Mouse (Mus musculus): ENCODE measurements around the gene Htr1b. TPM values are rescaled to one million over a fixed set of nuclear protein-coding genes. Genes with fewer than 3 reads are reported as not detected.

The Htr1b gene
- 0.21 and 0.32 TPM in 2 replicates for polyA plus RNA-seq (2015; fragmentation: Nextera tagmentation; extraction: Ambion mirVana)

DNA sequence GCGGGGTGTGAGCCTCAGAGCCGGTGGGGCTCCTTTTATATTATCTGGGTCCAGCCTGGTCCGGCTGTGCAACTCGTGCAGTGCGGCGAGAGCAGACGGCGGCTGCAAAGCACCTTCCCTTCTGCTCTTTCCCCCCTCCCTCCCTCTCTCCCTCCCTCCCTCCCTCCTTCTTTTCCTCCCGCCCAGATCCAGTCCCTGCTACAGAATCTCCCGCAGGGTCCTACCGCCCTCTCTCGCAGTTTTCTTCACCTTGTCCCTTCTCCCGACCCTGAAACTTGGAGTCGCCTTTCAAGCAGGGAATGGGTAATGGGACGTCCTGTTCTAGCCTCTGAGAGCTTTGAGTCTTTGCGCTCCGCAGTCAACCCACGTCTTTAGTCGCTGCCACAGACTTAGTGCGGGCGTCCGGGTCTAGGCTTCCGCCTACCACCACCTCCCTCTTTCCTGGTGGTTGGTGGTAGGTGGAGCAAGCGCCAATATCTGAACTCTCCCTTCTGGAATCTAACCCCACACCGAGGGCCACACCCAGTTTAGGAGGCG, at the start of gene Htr1b:
Gene Htr1b, minus strand, starts transcription at position 392 of the 537 bp plus-strand sequence.
- H3K4me3 ChIP-seq, result peak within 1 kb of the TSS; percentile 59
- H3K27me3 ChIP-seq, result peaks cover 41% of the 10 kb centered on the region
- ATAC-seq (ENCODE audit: borderline replicate concordance, extremely low read depth, low FRiP score, low TSS enrichment), result peak; percentile 53
- no peak within 1 kb of the TSS for H3K27ac ChIP-seq
- H3K9ac ChIP-seq, result peak within 1 kb of the TSS; percentile 37
- H3K9me3 ChIP-seq, result no peaks in the 10 kb centered on the region
- no peaks in the 10 kb centered on the region for H3K36me3 ChIP-seq
- WGBS, result under 1% methylated on average over 26 of the region's 26 CpGs
- H3K4me1 ChIP-seq, result peaks cover 21% of the 10 kb centered on the region
- peak within 1 kb of the TSS; percentile 100 for H3K4me2 ChIP-seq

DNA sequence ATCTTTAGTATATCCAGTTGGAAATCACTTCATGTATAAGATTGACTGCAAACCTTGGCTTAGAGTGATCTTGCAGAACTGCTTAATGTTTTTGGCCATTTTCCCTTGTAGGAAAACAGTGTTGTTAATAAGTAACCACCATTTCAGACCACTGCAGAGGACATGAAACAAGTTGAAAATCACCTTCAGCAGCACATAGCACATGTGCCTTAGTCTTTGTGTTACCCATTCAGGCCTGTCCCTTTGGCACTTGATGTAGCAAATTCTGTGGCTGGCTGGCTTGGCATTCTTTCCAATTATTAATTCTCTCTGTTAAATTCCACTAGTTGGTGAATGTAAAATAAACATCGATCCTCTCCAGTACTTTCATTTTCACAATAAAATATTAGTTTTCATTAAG, 43.1 kb upstream of the Htr1b start:
- Histone ChIP-seq H3K4me3 (no peak overlapping the region), H3K4me1 (no peaks in the 10 kb centered on the region), H3K4me2 (no peak overlapping the region), H3K36me3 (no peaks in the 10 kb centered on the region), H3K27me3 (no peaks in the 10 kb centered on the region), H3K9me3 (no peaks in the 10 kb centered on the region), H3K27ac (no peak overlapping the region), H3K9ac (no peak overlapping the region)
- 89% methylated on average over 1 of the region's 1 CpGs for WGBS
- ATAC-seq (ENCODE audit: borderline replicate concordance, extremely low read depth, low FRiP score, low TSS enrichment), result no peak

DNA sequence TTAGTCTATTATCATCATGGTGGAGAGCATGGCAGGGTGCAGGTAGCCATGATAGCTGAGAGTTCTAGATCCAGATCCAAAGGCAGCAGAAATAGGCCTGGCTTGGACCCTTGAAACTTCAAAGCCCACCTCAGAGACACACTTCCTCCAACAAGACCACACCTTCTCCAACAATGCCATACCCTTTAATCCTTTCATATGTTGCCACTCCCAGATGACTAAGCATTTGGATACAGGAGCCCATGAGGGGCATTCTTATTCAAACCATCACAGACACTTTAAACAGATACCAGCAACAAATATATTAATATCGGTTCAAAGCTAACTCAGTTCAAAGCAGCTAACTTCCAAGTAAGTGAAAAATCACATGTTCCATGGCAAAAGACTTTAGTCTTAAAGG, 3.9 kb upstream of the Htr1b start:
- no peak overlapping the region for H3K9ac ChIP-seq
- 85% methylated on average over 1 of the region's 1 CpGs for WGBS
- no peak overlapping the region for H3K27ac ChIP-seq

DNA sequence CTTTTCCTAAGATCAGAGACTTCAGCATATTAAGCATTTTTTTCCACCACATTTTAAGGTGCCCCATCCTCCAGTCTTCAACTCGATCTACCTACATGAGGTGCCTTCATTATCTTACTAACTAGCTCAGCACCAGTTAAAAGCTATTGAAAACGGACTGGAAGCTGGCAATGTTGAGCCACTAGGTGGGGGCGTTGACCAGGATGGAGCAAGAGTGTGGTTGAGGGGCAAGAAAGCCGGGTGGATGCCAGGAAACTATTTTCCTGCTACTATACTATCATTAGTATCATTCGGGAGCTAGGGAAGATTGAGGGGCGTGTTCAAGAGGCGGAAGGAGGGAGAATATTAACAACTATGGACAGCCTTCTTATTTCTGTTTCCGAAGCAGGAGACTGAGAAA, 1.5 kb upstream of the Htr1b start:
- peaks cover 41% of the 10 kb centered on the region for H3K27me3 ChIP-seq
- no peak overlapping the region for H3K9ac ChIP-seq
- 5% methylated on average over 8 of the region's 8 CpGs for WGBS
- H3K4me1 ChIP-seq, result peaks cover 21% of the 10 kb centered on the region
- ATAC-seq (ENCODE audit: borderline replicate concordance, extremely low read depth, low FRiP score, low TSS enrichment), result no peak; the same call in 1 of the 2 replicates
- no peaks in the 10 kb centered on the region for H3K36me3 ChIP-seq
- H3K4me3 ChIP-seq, result no peak overlapping the region
- H3K9me3 ChIP-seq, result no peaks in the 10 kb centered on the region
- peak overlapping the region; percentile 43 for H3K4me2 ChIP-seq
- H3K27ac ChIP-seq, result no peak overlapping the region

More for the DNA sequence above, 3.9 kb upstream of the Htr1b start:
- Histone ChIP-seq H3K27me3 (peaks cover 24% of the 10 kb centered on the region), H3K4me1 (peaks cover 14% of the 10 kb centered on the region), H3K4me3 (no peak overlapping the region), H3K9me3 (no peaks in the 10 kb centered on the region), H3K36me3 (no peaks in the 10 kb centered on the region), H3K4me2 (no peak overlapping the region)
- ATAC-seq (ENCODE audit: borderline replicate concordance, extremely low read depth, low FRiP score, low TSS enrichment), result no peak

DNA sequence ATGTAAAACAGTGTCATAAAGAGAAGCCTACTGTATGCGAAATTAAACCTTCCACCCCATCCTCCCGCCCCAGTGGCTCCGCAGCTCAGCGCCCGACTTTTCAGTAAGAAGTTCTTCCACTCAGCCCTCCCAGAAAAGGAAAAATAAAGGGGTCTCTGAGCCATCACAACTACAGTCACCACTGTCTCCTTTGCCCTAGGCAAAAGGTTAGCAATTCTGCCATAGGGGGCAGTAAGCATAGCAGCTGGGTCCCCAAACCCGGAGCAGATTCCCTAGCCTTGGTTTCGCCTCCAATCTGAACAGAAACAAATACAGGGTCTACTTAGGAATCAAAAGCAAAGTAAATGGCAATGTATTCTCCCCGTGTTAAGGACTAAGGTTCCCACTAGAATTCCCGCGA, 535 bp upstream of the Htr1b start:
- peaks cover 41% of the 10 kb centered on the region for H3K27me3 ChIP-seq

DNA sequence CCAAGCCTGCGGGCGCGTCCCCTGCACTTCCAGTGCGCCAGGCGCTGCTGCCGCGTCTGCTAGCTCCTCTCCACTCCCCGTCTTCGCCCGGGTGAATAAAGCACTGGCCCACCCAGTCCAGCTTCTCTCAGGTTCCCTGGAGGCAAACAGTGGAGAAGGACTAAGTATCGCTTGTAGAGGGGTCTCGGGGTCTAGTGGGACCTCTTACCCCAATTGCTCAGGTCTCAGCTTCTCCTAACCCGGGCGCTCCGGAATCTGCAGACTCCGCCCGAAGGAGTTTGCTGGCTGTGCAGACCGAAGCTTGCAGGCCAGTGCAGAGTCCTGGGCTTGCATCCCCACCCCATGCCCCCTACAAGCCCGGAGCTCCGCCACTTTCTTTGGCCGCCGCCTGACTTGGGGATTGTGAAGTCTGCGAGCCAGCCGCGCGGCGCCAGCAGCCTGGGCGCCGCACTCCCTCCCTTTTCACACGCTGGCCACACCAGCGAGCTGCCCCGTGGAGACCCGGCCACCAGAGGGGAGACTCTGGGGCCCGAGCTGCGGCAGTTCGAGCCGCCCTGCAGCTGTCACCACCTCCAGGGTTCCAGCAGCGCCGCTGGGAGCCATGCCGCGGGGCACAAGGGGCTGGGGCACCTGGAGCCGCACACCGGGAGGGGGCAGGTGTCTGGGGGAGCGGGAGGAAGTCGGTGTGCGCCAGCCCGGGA, 742 bp downstream of the Htr1b start:
- Histone ChIP-seq H3K27ac (no peak overlapping the region), H3K36me3 (no peaks in the 10 kb centered on the region), H3K9me3 (no peaks in the 10 kb centered on the region), H3K4me1 (peaks cover 21% of the 10 kb centered on the region), H3K9ac (peak overlapping the region; percentile 37), H3K4me3 (peak overlapping the region; percentile 59), H3K27me3 (peaks cover 41% of the 10 kb centered on the region), H3K4me2 (peak overlapping the region; percentile 100)
- ATAC-seq (ENCODE audit: borderline replicate concordance, extremely low read depth, low FRiP score, low TSS enrichment), result peak; percentile 51
- under 1% methylated on average over 46 of the region's 47 CpGs for WGBS

More for the DNA sequence above, 535 bp upstream of the Htr1b start:
- no peak overlapping the region for H3K27ac ChIP-seq
- WGBS, result 1% methylated on average over 10 of the region's 10 CpGs
- H3K9ac ChIP-seq, result no peak overlapping the region
- no peaks in the 10 kb centered on the region for H3K9me3 ChIP-seq
- ATAC-seq (ENCODE audit: borderline replicate concordance, extremely low read depth, low FRiP score, low TSS enrichment), result no peak
- H3K4me2 ChIP-seq, result peak overlapping the region; percentile 100
- H3K4me3 ChIP-seq, result peak overlapping the region; percentile 59
- H3K36me3 ChIP-seq, result no peaks in the 10 kb centered on the region
- H3K4me1 ChIP-seq, result peaks cover 21% of the 10 kb centered on the region

DNA sequence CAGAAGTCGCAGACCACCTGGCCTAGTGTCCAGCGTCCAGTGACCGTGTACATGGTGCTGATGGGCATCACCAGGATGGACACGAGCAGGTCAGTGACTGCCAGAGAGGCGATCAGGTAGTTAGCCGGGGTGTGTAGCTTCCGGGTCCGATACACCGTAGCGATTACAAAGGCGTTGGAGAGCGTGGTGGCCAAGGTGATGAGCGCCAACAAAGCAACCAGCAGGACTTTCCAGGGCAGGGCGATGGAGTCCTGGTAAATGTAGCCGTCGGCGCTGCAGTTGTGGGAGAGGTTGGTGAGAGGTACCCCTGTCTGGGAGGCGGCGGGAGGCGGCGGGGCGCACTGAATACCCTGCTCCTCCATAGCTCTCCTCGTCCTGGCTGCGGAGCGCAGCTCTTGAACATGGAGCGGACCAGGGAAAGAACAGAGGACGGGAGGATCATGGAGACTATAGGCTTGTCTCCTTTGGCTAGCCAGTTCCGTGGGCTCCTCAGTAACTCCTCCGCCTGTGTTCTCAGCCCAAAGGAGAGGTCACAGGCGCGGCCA, 1.4 kb downstream of the Htr1b start:
- H3K4me1 ChIP-seq, result peaks cover 21% of the 10 kb centered on the region
- H3K27me3 ChIP-seq, result peaks cover 41% of the 10 kb centered on the region
- ATAC-seq (ENCODE audit: borderline replicate concordance, extremely low read depth, low FRiP score, low TSS enrichment), result no peak
- 0% methylated on average over 31 of the region's 31 CpGs for WGBS
- no peaks in the 10 kb centered on the region for H3K9me3 ChIP-seq
- H3K27ac ChIP-seq, result no peak overlapping the region
- H3K4me2 ChIP-seq, result peak overlapping the region; percentile 100
- peak overlapping the region; percentile 59 for H3K4me3 ChIP-seq
- H3K9ac ChIP-seq, result peak overlapping the region; percentile 37; the same call in 1 of the 2 replicates
- H3K36me3 ChIP-seq, result no peaks in the 10 kb centered on the region

DNA sequence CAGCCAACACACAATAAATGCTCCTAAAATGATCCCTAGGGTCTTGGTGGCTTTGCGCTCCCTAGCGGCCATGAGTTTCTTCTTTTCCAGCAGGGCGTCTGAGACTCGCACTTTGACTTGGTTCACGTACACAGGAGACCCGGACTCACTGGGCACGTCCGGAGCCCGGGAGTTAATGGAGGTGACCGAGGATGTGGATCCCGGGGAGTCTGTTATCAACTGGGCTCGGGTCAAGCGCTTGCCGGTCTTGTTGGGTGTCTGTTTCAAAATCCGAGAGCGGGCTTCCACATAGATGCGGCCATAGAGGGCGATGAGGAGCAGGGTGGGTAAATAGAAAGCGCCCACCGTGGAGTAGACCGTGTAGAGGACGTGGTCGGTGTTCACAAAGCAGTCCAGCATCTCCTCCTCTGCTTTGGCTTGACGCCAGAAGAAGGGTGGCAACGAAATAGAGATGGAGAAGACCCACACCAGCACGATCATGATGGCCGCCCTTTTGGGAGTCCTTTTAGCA, 2.0 kb downstream of the Htr1b start:
- peaks cover 41% of the 10 kb centered on the region for H3K27me3 ChIP-seq
- H3K9ac ChIP-seq, result no peak overlapping the region
- no peaks in the 10 kb centered on the region for H3K36me3 ChIP-seq
- H3K4me1 ChIP-seq, result peaks cover 21% of the 10 kb centered on the region
- no peaks in the 10 kb centered on the region for H3K9me3 ChIP-seq
- peak overlapping the region; percentile 100 for H3K4me2 ChIP-seq
- 5% methylated on average over 27 of the region's 27 CpGs for WGBS
- no peak for ATAC-seq (ENCODE audit: borderline replicate concordance, extremely low read depth, low FRiP score, low TSS enrichment)
- no peak overlapping the region for H3K27ac ChIP-seq
- H3K4me3 ChIP-seq, result peak overlapping the region; percentile 59

DNA sequence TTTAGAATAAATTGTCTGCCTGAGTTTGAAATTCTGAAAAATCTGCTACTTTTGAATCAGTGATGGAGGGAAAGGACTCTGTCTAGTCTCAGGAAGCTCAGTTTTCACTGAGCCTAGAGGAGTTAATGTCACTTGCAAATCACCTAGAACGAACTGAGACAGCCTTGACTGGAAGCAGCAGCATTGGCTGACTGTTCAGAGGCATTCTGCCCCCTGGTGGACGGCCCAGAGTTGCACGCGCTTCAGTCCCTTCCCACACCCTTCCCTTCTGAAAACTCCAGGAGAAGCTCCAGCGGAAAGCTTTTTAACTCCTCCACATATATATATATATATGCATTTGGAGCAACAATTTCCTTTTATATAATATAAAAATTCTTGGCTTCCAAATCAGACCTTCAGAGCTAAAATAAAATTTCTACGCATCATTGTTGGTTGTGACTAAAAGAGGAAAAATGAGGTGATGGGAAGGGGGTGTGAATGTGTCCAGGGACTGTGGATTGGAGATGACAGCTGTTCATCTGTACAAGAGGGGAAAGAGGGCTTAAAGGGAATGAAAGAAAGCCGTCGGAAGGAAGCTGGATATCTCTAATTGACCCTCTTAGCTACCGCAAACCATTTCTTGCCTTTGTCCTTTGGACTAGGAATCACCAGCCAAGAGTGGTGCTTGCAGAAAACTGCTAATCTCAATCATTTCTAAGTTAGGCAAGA, 6.6 kb downstream of the Htr1b start:
- ATAC-seq (ENCODE audit: borderline replicate concordance, extremely low read depth, low FRiP score, low TSS enrichment), result peak; percentile 67; the same call in 1 of the 2 replicates
- WGBS, result 31% methylated on average over 9 of the region's 9 CpGs
- no peak overlapping the region for H3K27ac ChIP-seq

DNA sequence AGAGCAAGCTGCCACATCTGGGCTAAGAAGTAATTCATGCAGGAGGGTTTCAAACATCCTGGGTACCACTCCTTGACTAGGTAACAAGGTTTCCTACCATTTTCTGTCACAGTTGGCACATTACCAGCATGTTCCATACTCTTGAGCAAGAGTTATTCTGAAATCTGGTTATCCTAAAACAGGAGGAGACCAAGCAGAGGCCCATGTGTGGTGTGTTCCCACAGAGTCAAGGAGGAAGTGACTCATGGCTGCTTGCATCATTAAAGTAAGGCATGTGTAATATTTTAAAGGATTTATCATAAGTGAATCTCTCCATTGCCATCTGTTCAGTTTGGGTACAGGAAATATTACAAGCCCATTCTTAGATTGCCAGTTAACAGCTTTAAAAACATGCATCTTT, 7.7 kb downstream of the Htr1b start:
- H3K9ac ChIP-seq, result no peak overlapping the region
- H3K27me3 ChIP-seq, result peaks cover 2% of the 10 kb centered on the region; the same call in 1 of the 2 replicates
- H3K4me3 ChIP-seq, result no peak overlapping the region
- no peak overlapping the region for H3K27ac ChIP-seq
- H3K9me3 ChIP-seq, result no peaks in the 10 kb centered on the region
- no peak overlapping the region for H3K4me2 ChIP-seq
- no peak for ATAC-seq (ENCODE audit: borderline replicate concordance, extremely low read depth, low FRiP score, low TSS enrichment)
- no peaks in the 10 kb centered on the region for H3K4me1 ChIP-seq
- no peaks in the 10 kb centered on the region for H3K36me3 ChIP-seq

More for the DNA sequence above, 6.6 kb downstream of the Htr1b start:
- no peaks in the 10 kb centered on the region for H3K36me3 ChIP-seq
- no peak overlapping the region for H3K9ac ChIP-seq
- no peak overlapping the region for H3K4me2 ChIP-seq
- no peak overlapping the region for H3K4me3 ChIP-seq
- peaks cover 12% of the 10 kb centered on the region for H3K27me3 ChIP-seq
- H3K4me1 ChIP-seq, result peaks cover 3% of the 10 kb centered on the region; the same call in 1 of the 2 replicates
- H3K9me3 ChIP-seq, result no peaks in the 10 kb centered on the region

DNA sequence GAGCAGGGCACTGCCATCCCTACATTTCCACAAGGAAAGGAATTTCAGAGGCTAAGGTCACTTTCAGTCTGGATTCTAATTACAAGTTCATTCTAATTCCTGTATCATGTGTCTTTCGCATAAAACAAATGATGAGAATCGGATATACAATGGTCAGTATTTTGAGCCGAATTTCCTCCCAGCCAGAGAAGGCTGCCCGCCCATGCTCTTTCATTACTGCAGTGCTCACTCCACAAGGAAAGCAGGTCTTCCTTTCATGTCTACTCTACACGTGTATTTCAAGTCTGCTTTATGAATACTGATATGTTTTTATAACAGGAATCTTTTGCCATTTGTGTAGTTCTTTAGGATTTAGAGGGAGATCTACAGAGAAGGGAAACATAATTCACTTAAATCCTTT, 10.8 kb downstream of the Htr1b start:
- H3K27ac ChIP-seq, result no peak overlapping the region
- no peak for ATAC-seq (ENCODE audit: borderline replicate concordance, extremely low read depth, low FRiP score, low TSS enrichment)
- H3K4me1 ChIP-seq, result no peaks in the 10 kb centered on the region
- 60% methylated on average over 5 of the region's 5 CpGs for WGBS
- H3K9ac ChIP-seq, result no peak overlapping the region
- no peak overlapping the region for H3K4me3 ChIP-seq
- H3K36me3 ChIP-seq, result no peaks in the 10 kb centered on the region
- no peak overlapping the region for H3K4me2 ChIP-seq
- no peaks in the 10 kb centered on the region for H3K27me3 ChIP-seq
- no peaks in the 10 kb centered on the region for H3K9me3 ChIP-seq

Measured in lung, embryonic 15.5 days (tissue).